21 mouse cellular contexts compared by ENCODE assay signal in genomic region chr5:47185868-47186267, GRCm38 (mm10).
DNase-seq lines count a peak whose midpoint lies in the region; ATAC-seq and TF ChIP-seq lines count a peak whose summit lies in the region.
"Had no signal": no experiment of that assay in that cellular context is flagged by ENCODE, and none has a peak within 500 bp of the region (broad histone marks: within the 10 kb centered on the region; RNA-seq: fewer than 3 reads in every experiment).

No protein-coding gene starts in this region.

- no peaks in the 10 kb centered on the region for H3K9me3 ChIP-seq in forebrain, postnatal 0 days (ENCODE audit: low read length)
- H3K9me3 ChIP-seq in forebrain, embryonic 16.5 days (ENCODE audit: control insufficient read depth, low read length) = no peaks in the 10 kb centered on the region
- H3K9me3 ChIP-seq in midbrain, embryonic 14.5 days (ENCODE audit: control insufficient read depth, low read length) = no peaks in the 10 kb centered on the region
- H3K9me3 ChIP-seq in midbrain, embryonic 11.5 days (ENCODE audit: control insufficient read depth, low read length) = no peaks in the 10 kb centered on the region
- H3K9me3 ChIP-seq: embryonic facial prominence, embryonic 13.5 days; limb, embryonic 13.5 days; liver, embryonic 12.5 days; midbrain, embryonic 12.5 days had no signal

- TF ChIP-seq CTCF in forebrain, postnatal 0 days (IDR thresholded peaks at IDR 0.05; ENCODE audit: low read depth) = no peak
- no peak for TF ChIP-seq CTCF in kidney, adult 2 months (conservative IDR thresholded peaks at IDR 0.05; ENCODE audit: insufficient read depth, insufficient read length, low read depth, low read length)

- no peak for TF ChIP-seq POLR2A in kidney, adult 2 months (IDR thresholded peaks at IDR 0.05; ENCODE audit: low read depth, low read length)

- ATAC-seq in forebrain, postnatal 0 days = no peak
- no peak; the same call in 1 of the 2 replicates for ATAC-seq in forebrain, embryonic 16.5 days
- no peak for ATAC-seq in midbrain, embryonic 14.5 days (ENCODE audit: low FRiP score, low TSS enrichment)
- no peak for ATAC-seq in midbrain, embryonic 11.5 days (ENCODE audit: low FRiP score)
- ATAC-seq: liver, embryonic 12.5 days had no signal

- no peaks in the 10 kb centered on the region for H3K27me3 ChIP-seq in forebrain, postnatal 0 days (ENCODE audit: insufficient read depth, low read length)
- no peaks in the 10 kb centered on the region for H3K27me3 ChIP-seq in forebrain, embryonic 16.5 days (replicated peaks; ENCODE audit: control insufficient read depth, insufficient read depth, low read length)
- no peaks in the 10 kb centered on the region for H3K27me3 ChIP-seq in kidney, adult 2 months (replicated peaks; ENCODE audit: control insufficient read depth, insufficient read depth, low read length)
- no peaks in the 10 kb centered on the region for H3K27me3 ChIP-seq in midbrain, embryonic 14.5 days (ENCODE audit: control insufficient read depth, insufficient read depth, low read length)
- H3K27me3 ChIP-seq in midbrain, embryonic 11.5 days (ENCODE audit: control insufficient read depth, insufficient read depth, low read length) = no peaks in the 10 kb centered on the region
- H3K27me3 ChIP-seq: embryonic facial prominence, embryonic 13.5 days; limb, embryonic 13.5 days; liver, embryonic 12.5 days; midbrain, embryonic 12.5 days had no signal

- H3K4me1 ChIP-seq in forebrain, postnatal 0 days (ENCODE audit: insufficient read depth) = no peaks in the 10 kb centered on the region
- no peaks in the 10 kb centered on the region for H3K4me1 ChIP-seq in forebrain, embryonic 16.5 days (replicated peaks; ENCODE audit: control insufficient read depth, insufficient read depth, low read length)
- H3K4me1 ChIP-seq in kidney, adult 2 months (ENCODE audit: control insufficient read depth, insufficient read depth, low read length) = no peaks in the 10 kb centered on the region
- H3K4me1 ChIP-seq in midbrain, embryonic 14.5 days (ENCODE audit: control insufficient read depth, insufficient read depth, low read length) = no peaks in the 10 kb centered on the region
- H3K4me1 ChIP-seq in midbrain, embryonic 11.5 days (ENCODE audit: control insufficient read depth, insufficient read depth, low read length) = no peaks in the 10 kb centered on the region
- H3K4me1 ChIP-seq: embryonic facial prominence, embryonic 13.5 days; limb, embryonic 13.5 days; liver, embryonic 12.5 days; midbrain, embryonic 12.5 days had no signal

- no peak overlapping the region for H3K4me3 ChIP-seq in forebrain, postnatal 0 days (ENCODE audit: low read depth, low read length)
- no peak overlapping the region for H3K4me3 ChIP-seq in forebrain, embryonic 16.5 days (replicated peaks; ENCODE audit: low read length)
- H3K4me3 ChIP-seq in kidney, adult 2 months (ENCODE audit: insufficient read depth, low read depth, low read length) = no peak overlapping the region
- no peak overlapping the region for H3K4me3 ChIP-seq in midbrain, embryonic 14.5 days (replicated peaks; ENCODE audit: low read depth, low read length)
- no peak overlapping the region for H3K4me3 ChIP-seq in midbrain, embryonic 11.5 days (ENCODE audit: low read depth, low read length)
- H3K4me3 ChIP-seq: embryonic facial prominence, embryonic 13.5 days; limb, embryonic 13.5 days; liver, embryonic 12.5 days; midbrain, embryonic 12.5 days had no signal

- H3K27ac ChIP-seq in forebrain, postnatal 0 days (ENCODE audit: low read depth, low read length) = no peak overlapping the region
- no peak overlapping the region for H3K27ac ChIP-seq in forebrain, embryonic 16.5 days (ENCODE audit: low read length)
- no peak overlapping the region for H3K27ac ChIP-seq in kidney, adult 2 months (ENCODE audit: insufficient read depth, low read depth, low read length)
- H3K27ac ChIP-seq in midbrain, embryonic 14.5 days (replicated peaks; ENCODE audit: low read depth, low read length) = no peak overlapping the region
- no peak overlapping the region for H3K27ac ChIP-seq in midbrain, embryonic 11.5 days (ENCODE audit: low read depth, low read length)
- H3K27ac ChIP-seq: embryonic facial prominence, embryonic 13.5 days; limb, embryonic 13.5 days; liver, embryonic 12.5 days; midbrain, embryonic 12.5 days had no signal

- no peak overlapping the region for H3K9ac ChIP-seq in forebrain, postnatal 0 days
- no peak overlapping the region for H3K9ac ChIP-seq in forebrain, embryonic 16.5 days (replicated peaks; ENCODE audit: low read depth, low read length)
- no peak overlapping the region for H3K9ac ChIP-seq in midbrain, embryonic 14.5 days (replicated peaks; ENCODE audit: low read length)
- no peak overlapping the region for H3K9ac ChIP-seq in midbrain, embryonic 11.5 days (ENCODE audit: low read length)
- H3K9ac ChIP-seq: embryonic facial prominence, embryonic 13.5 days; limb, embryonic 13.5 days; liver, embryonic 12.5 days; midbrain, embryonic 12.5 days had no signal

- peak; percentile 40 to 68 for DNase-seq in cerebellum, postnatal 10 days
- no peak for DNase-seq in cerebellum, adult 9-10 months
- DNase-seq in forebrain, postnatal 0 days = peak; percentile 26
- peak; percentile 3 for DNase-seq in kidney, adult 2 months
- no peak for DNase-seq in kidney, adult 8-10 months
- DNase-seq in midbrain, embryonic 14.5 days = peak; percentile 59
- DNase-seq in midbrain, embryonic 11.5 days (ENCODE audit: low spot score, missing footprints) = no peak
- DNase-seq: adrenal gland, postnatal 14 days; gastrocnemius, postnatal 14 days; heart, adult 18-20 months; heart, postnatal 36 days; kidney, adult 11 months; kidney, postnatal 25 days; lung, adult 2 months; thymus, adult 18-20 months; thymus, postnatal 36 days had no signal

- H3K36me3 ChIP-seq in forebrain, postnatal 0 days (ENCODE audit: insufficient read depth) = no peaks in the 10 kb centered on the region
- H3K36me3 ChIP-seq in forebrain, embryonic 16.5 days (ENCODE audit: control insufficient read depth, insufficient read depth) = no peaks in the 10 kb centered on the region
- no peaks in the 10 kb centered on the region for H3K36me3 ChIP-seq in kidney, adult 2 months (ENCODE audit: control insufficient read depth, insufficient read depth, low read length)
- no peaks in the 10 kb centered on the region for H3K36me3 ChIP-seq in midbrain, embryonic 14.5 days (ENCODE audit: control insufficient read depth, insufficient read depth, low read length)
- H3K36me3 ChIP-seq in midbrain, embryonic 11.5 days (ENCODE audit: control insufficient read depth, insufficient read depth, low read length) = no peaks in the 10 kb centered on the region
- H3K36me3 ChIP-seq: embryonic facial prominence, embryonic 13.5 days; limb, embryonic 13.5 days; liver, embryonic 12.5 days; midbrain, embryonic 12.5 days had no signal

- H3K4me2 ChIP-seq in forebrain, postnatal 0 days (ENCODE audit: low read depth) = no peak overlapping the region
- H3K4me2 ChIP-seq in forebrain, embryonic 16.5 days (ENCODE audit: low read length) = no peak overlapping the region
- no peak overlapping the region for H3K4me2 ChIP-seq in midbrain, embryonic 14.5 days (ENCODE audit: low read length)
- no peak overlapping the region for H3K4me2 ChIP-seq in midbrain, embryonic 11.5 days
- H3K4me2 ChIP-seq: embryonic facial prominence, embryonic 13.5 days; limb, embryonic 13.5 days; liver, embryonic 12.5 days; midbrain, embryonic 12.5 days had no signal

Comparison
In these comparisons a context has a peak if more than half of its experiments do, and no peak if none do; other contexts are left out.
1. DNase-seq: peak in cerebellum, postnatal 10 days (2 of 2), forebrain, postnatal 0 days (single experiment), kidney, adult 2 months (single experiment) and midbrain, embryonic 14.5 days (single experiment); none in cerebellum, adult 9-10 months (single experiment), kidney, adult 8-10 months (0 of 2) and midbrain, embryonic 11.5 days (single experiment).